Mouse (Mus musculus) stomach, postnatal 0 days (tissue): ENCODE measurements around the gene Psd.

Experiments used
- CTCF ChIP-seq: IDR thresholded peaks from 2 replicates; pipeline ENCODE4 v1.5.1; 2016; ENCODE audit warnings: antibody characterized with exemption, low read depth, mild to moderate bottlenecking, moderate library complexity
- EP300 ChIP-seq: optimal IDR thresholded peaks from 2 replicates; pipeline ENCODE3; 2016; ENCODE audit warnings: antibody characterized with exemption

GRCm38 (mm10) chr19:46350168-46350932 lies 23.4 kb upstream of the Psd start, which contains the start of gene 2310034G01Rik:
- TF ChIP-seq EP300, result no peak
- no peak for TF ChIP-seq CTCF
